In genomic region chr1:165663277-165663676, GRCm38 (mm10) we compare ENCODE assay signal across 9 mouse cellular contexts. TPM values are rescaled to one million over a fixed set of nuclear protein-coding genes. Genes with fewer than 3 reads are reported as not detected.
DNase-seq lines count a peak whose midpoint lies in the region; ATAC-seq and TF ChIP-seq lines count a peak whose summit lies in the region.
"Had no signal": no experiment of that assay in that cellular context is flagged by ENCODE, and none has a peak within 500 bp of the region (broad histone marks: within the 10 kb centered on the region; RNA-seq: fewer than 3 reads in every experiment).

No protein-coding gene starts in this region.

- no peaks in the 10 kb centered on the region for H3K27me3 ChIP-seq in liver, postnatal 0 days (ENCODE audit: insufficient read depth, low read length)
- no peaks in the 10 kb centered on the region for H3K27me3 ChIP-seq in forebrain, embryonic 15.5 days
- H3K27me3 ChIP-seq in small intestine, adult 2 months (ENCODE audit: control insufficient read depth, insufficient read depth, low read length), result no peaks in the 10 kb centered on the region

- no peak for TF ChIP-seq EP300 in liver, postnatal 0 days (IDR thresholded peaks at IDR 0.05; ENCODE audit: low read depth)

- no peaks in the 10 kb centered on the region for H3K9me3 ChIP-seq in liver, postnatal 0 days (ENCODE audit: low read length)
- no peaks in the 10 kb centered on the region for H3K9me3 ChIP-seq in forebrain, embryonic 15.5 days

- H3K4me2 ChIP-seq in liver, postnatal 0 days (ENCODE audit: low read depth, low read length), result no peak overlapping the region
- H3K4me2 ChIP-seq in forebrain, embryonic 15.5 days (replicated peaks), result no peak overlapping the region

- no peak for TF ChIP-seq POLR2A in small intestine, adult 2 months (IDR thresholded peaks at IDR 0.05; ENCODE audit: low read depth, low read length)

- DNase-seq in gastrocnemius, adult 2 months, result no peak
- DNase-seq in gastrocnemius, postnatal 4 days (ENCODE audit: low spot score in 2 of 2), result no peak
- DNase-seq in liver, postnatal 0 days, result no peak
- DNase-seq in liver, result no peak
- no peak for DNase-seq in left cerebral cortex, adult 2 months (ENCODE audit: extremely low spot score in 1 of 2, low spot score in 2 of 2)
- DNase-seq in thymus, postnatal 14 days, result no peak
- DNase-seq: adrenal gland, adult 8-10 months had no signal

- H3K27ac ChIP-seq in gastrocnemius, adult 2 months, result peak overlapping the region; percentile 84
- peak overlapping the region; percentile 55; the same call in 1 of the 2 replicates for H3K27ac ChIP-seq in liver, postnatal 0 days (ENCODE audit: low read depth)
- H3K27ac ChIP-seq in forebrain, embryonic 15.5 days (replicated peaks), result peak overlapping the region; percentile 36; the same call in 1 of the 2 replicates
- H3K27ac ChIP-seq in small intestine, adult 2 months (ENCODE audit: insufficient read depth, low read depth, low read length), result peak overlapping the region; percentile 55
- H3K27ac ChIP-seq in left cerebral cortex, adult 2 months, result no peak overlapping the region; the same call in none of the 2 replicates

- H3K9ac ChIP-seq in liver, postnatal 0 days (replicated peaks), result no peak overlapping the region
- H3K9ac ChIP-seq in forebrain, embryonic 15.5 days (replicated peaks), result no peak overlapping the region

- 72% methylated on average over 16 of the region's 16 CpGs for WGBS in liver, postnatal 0 days (ENCODE audit: insufficient replicate concordance)
- 77% methylated on average over 16 of the region's 16 CpGs for WGBS in forebrain, embryonic 15.5 days
- 78% methylated on average over 16 of the region's 16 CpGs for WGBS in small intestine, adult 2 months

- peaks cover 12% of the 10 kb centered on the region for H3K36me3 ChIP-seq in liver, postnatal 0 days (replicated peaks; ENCODE audit: insufficient read depth, low read length)
- H3K36me3 ChIP-seq in forebrain, embryonic 15.5 days, result no peaks in the 10 kb centered on the region
- H3K36me3 ChIP-seq in small intestine, adult 2 months (ENCODE audit: control insufficient read depth, insufficient read depth, low read length), result no peaks in the 10 kb centered on the region

- intact Hi-C loops in gastrocnemius, adult 2 months (cut with DNase I), result loop anchor here (2.0 kb wide), 1 partner anchor 14 kb away; no protein-coding TSS in a partner anchor
- intact Hi-C loops in left cerebral cortex, adult 2 months (cut with DNase I), result loop anchor here (5.0 kb wide), 1 partner anchor 289 kb away; no protein-coding TSS in a partner anchor

- no peak for TF ChIP-seq CTCF in gastrocnemius, adult 2 months (IDR thresholded peaks at IDR 0.05)
- TF ChIP-seq CTCF in liver, postnatal 0 days (IDR thresholded peaks at IDR 0.05; ENCODE audit: low read depth), result no peak
- TF ChIP-seq CTCF in small intestine, adult 2 months (IDR thresholded peaks at IDR 0.05; ENCODE audit: extremely low read depth, insufficient read length, insufficient replicate concordance, low read depth, low read length), result no peak
- TF ChIP-seq CTCF in left cerebral cortex, adult 2 months (IDR thresholded peaks at IDR 0.05), result no peak

- H3K4me1 ChIP-seq in liver, postnatal 0 days (ENCODE audit: insufficient read depth), result 0 out of 2 replicates have a peak, but pooled peaks cover 5% of the 10 kb centered on the region
- H3K4me1 ChIP-seq in forebrain, embryonic 15.5 days, result peaks cover 6% of the 10 kb centered on the region; the same call in 1 of the 2 replicates
- H3K4me1 ChIP-seq in small intestine, adult 2 months (ENCODE audit: control insufficient read depth, insufficient read depth, insufficient read length, low read length), result no peaks in the 10 kb centered on the region; the same call in 1 of the 2 replicates

- peak overlapping the region; percentile 20 for H3K4me3 ChIP-seq in gastrocnemius, adult 2 months
- no peak overlapping the region for H3K4me3 ChIP-seq in liver, postnatal 0 days (ENCODE audit: low read depth, low read length)
- H3K4me3 ChIP-seq in forebrain, embryonic 15.5 days, result no peak overlapping the region
- H3K4me3 ChIP-seq in small intestine, adult 2 months (ENCODE audit: low read depth, low read length), result no peak overlapping the region
- H3K4me3 ChIP-seq in left cerebral cortex, adult 2 months, result no peak overlapping the region

- no peak for ATAC-seq in liver, postnatal 0 days
- ATAC-seq in forebrain, embryonic 15.5 days (replicated peaks), result no peak

RNA-seq across cellular contexts. Expression of gene Mpzl1, which starts 28.9 kb away (rescaled TPM):
- total RNA-seq in gastrocnemius, adult 2 months (2021), result 1 to 10 TPM; 7.0 to 8.7 TPM
- total RNA-seq in gastrocnemius, postnatal 4 days (2021), result 10 to 100 TPM; 57.2 to 61.3 TPM
- 26.6 and 33.4 TPM in 2 replicates for polyA plus RNA-seq in liver, postnatal 0 days (2015; fragmentation: Nextera tagmentation; extraction: Ambion mirVana)
- polyA plus RNA-seq in forebrain, embryonic 15.5 days (2015; fragmentation: Nextera tagmentation; extraction: Ambion mirVana), result 144 and 146 TPM in 2 replicates
- polyA plus RNA-seq in small intestine, adult 2 months (2012; rRNA removed), result 15.4 and 24.8 TPM in 2 replicates
- 10 to 100 TPM; 24.0 to 24.8 TPM for total RNA-seq in left cerebral cortex, adult 2 months (2021)

RNA-seq across cellular contexts. Expression of gene Rcsd1, which starts 46.3 kb away (rescaled TPM):
- 10 to 100 TPM; 93.3 to 95.0 TPM for total RNA-seq in gastrocnemius, adult 2 months (2021)
- 100 to 1,000 TPM; 108 to 126 TPM for total RNA-seq in gastrocnemius, postnatal 4 days (2021)
- polyA plus RNA-seq in liver, postnatal 0 days (2015; fragmentation: Nextera tagmentation; extraction: Ambion mirVana), result 14.6 and 15.0 TPM in 2 replicates
- 7.0 and 8.0 TPM in 2 replicates for polyA plus RNA-seq in forebrain, embryonic 15.5 days (2015; fragmentation: Nextera tagmentation; extraction: Ambion mirVana)
- 4.7 and 9.2 TPM in 2 replicates for polyA plus RNA-seq in small intestine, adult 2 months (2012; rRNA removed)
- total RNA-seq in left cerebral cortex, adult 2 months (2021), result 1 to 10 TPM; 4.9 to 5.8 TPM

Comparison
In these comparisons a context has a peak if more than half of its experiments do, and no peak if none do; other contexts are left out.
1. RNA of gene Rcsd1, which starts 46.3 kb away (total RNA-seq): 108 to 126 TPM in gastrocnemius, postnatal 4 days and 93.3 to 95.0 TPM in gastrocnemius, adult 2 months; 4.9 to 5.8 TPM in left cerebral cortex, adult 2 months; every median in the first group is over 10 times any median in the second.